Mouse (Mus musculus): ENCODE measurements around the gene Psmc4. TPM values are rescaled to one million over a fixed set of nuclear protein-coding genes. Genes with fewer than 3 reads are reported as not detected.

The Psmc4 gene
- total and polyA plus RNA-seq, 3 experiments = 211 to 272 (median 258) TPM

GRCm38 (mm10) chr7:28044524-28044923, 5.4 kb downstream of the Psmc4 start:
- peaks cover 7 to 12% of the 10 kb centered on the region in 2 experiments for H3K4me1 ChIP-seq (ENCODE audit: control insufficient read depth in 1 of 2, insufficient read depth in 2 of 2)
- in situ Hi-C loops (cut with MboI; ENCODE audit: low pct_ligation_motif_present, low pct_unique_long_range_greater_than_20kb, low sequenced_read_pairs) (no loop called here), dilution Hi-C loops (cut with MboI; ENCODE audit: extremely low pct_ligation_motif_present, extremely low pct_unique_long_range_greater_than_20kb, low sequenced_read_pairs) (no loop called here)
- H3K27ac ChIP-seq (ENCODE audit: insufficient read depth, low read depth) = no peak overlapping the region
- H3K36me3 ChIP-seq (replicated peaks in 1 of 2; ENCODE audit: control insufficient read depth in 1 of 2, insufficient read depth in 1 of 2, low read length in 1 of 2) = peaks cover 83 to 93% of the 10 kb centered on the region in 2 experiments
- no peak for DNase-seq (ENCODE audit: extremely low read depth)
- H3K4me3 ChIP-seq (replicated peaks in 1 of 3; ENCODE audit: low read depth in 2 of 3, low read length in 2 of 3, poor library complexity in 1 of 3) = no peak overlapping the region
- no peaks in the 10 kb centered on the region for H3K9me3 ChIP-seq (replicated peaks; ENCODE audit: low read length)
- peaks cover 23% of the 10 kb centered on the region for H3K79me2 ChIP-seq (replicated peaks; ENCODE audit: control insufficient read depth, extremely low read depth, insufficient read depth, poor library complexity, severe bottlenecking)
- no peak overlapping the region for H3K4me2 ChIP-seq (ENCODE audit: insufficient read depth, low read depth, poor library complexity, severe bottlenecking)
- TF ChIP-seq USF1 (IDR thresholded peaks at IDR 0.05; ENCODE audit: low read depth, low read length) (no peak), ELF1 (IDR thresholded peaks at IDR 0.05; ENCODE audit: low read depth, low read length) (no peak), ETS1 (conservative IDR thresholded peaks at IDR 0.05; ENCODE audit: low read depth, low read length) (no peak), SIN3A (IDR thresholded peaks at IDR 0.05; ENCODE audit: low read length) (no peak), NELFE (IDR thresholded peaks at IDR 0.05; ENCODE audit: low read depth, low read length) (no peak), SMC3 (IDR thresholded peaks at IDR 0.05; ENCODE audit: low read depth, low read length) (no peak), TBP (conservative IDR thresholded peaks at IDR 0.05; ENCODE audit: low read depth, low read length) (no peak), JUND (conservative IDR thresholded peaks at IDR 0.05; ENCODE audit: low read depth, low read length) (no peak), MYC (IDR thresholded peaks at IDR 0.05; ENCODE audit: low read depth, low read length) (no peak), UBTF (IDR thresholded peaks at IDR 0.05; ENCODE audit: low read depth, low read length) (no peak), MAFK (IDR thresholded peaks at IDR 0.05; ENCODE audit: insufficient replicate concordance, low read length) (no peak), RAD21 (IDR thresholded peaks at IDR 0.05; ENCODE audit: low read depth, low read length) (no peak), ZMIZ1 (IDR thresholded peaks at IDR 0.05; ENCODE audit: low read depth, low read length) (no peak)
- no peak overlapping the region for H3K9ac ChIP-seq (ENCODE audit: insufficient read depth, low read depth)
- H3K27me3 ChIP-seq (replicated peaks) = no peaks in the 10 kb centered on the region

DNA sequence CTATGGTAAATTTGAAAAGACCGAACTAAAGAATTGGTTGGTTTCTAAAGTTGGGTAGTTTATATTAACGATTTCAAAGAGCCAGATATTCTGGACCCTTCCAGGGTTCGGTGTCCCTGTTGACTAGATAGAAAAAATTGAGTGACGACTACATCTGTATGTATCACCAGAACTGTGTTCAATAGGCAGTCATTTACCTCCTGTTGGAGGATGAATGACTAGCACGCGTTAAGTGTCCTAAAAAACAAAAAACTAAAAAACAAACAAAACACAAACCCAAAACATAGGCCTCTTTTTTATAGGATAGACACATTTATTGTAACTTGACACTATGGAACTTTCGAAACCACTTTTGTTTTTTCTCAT, 35.5 kb downstream of the Psmc4 start:
- peaks cover 13 to 26% of the 10 kb centered on the region in 2 experiments for H3K36me3 ChIP-seq (replicated peaks in 1 of 2; ENCODE audit: control insufficient read depth in 1 of 2, insufficient read depth in 1 of 2, low read length in 1 of 2)
- TF ChIP-seq UBTF (IDR thresholded peaks at IDR 0.05; ENCODE audit: low read depth, low read length) = no peak
- no peak for TF ChIP-seq KAT2A (IDR thresholded peaks at IDR 0.05; ENCODE audit: insufficient replicate concordance, low read length)
- no peak for TF ChIP-seq JUN (IDR thresholded peaks at IDR 0.05; ENCODE audit: insufficient read depth, low read depth, low read length)
- TF ChIP-seq MXI1 (IDR thresholded peaks at IDR 0.05; ENCODE audit: low read depth, low read length) = no peak
- peak overlapping the region; percentile 81; the same call in 1 of the 2 replicates for H3K4me2 ChIP-seq (ENCODE audit: insufficient read depth, low read depth, poor library complexity, severe bottlenecking)
- no peak overlapping the region for H3K27ac ChIP-seq (ENCODE audit: insufficient read depth, low read depth)
- DNase-seq (ENCODE audit: extremely low read depth) = peak; percentile 17
- H3K4me1 ChIP-seq (ENCODE audit: control insufficient read depth in 1 of 2, insufficient read depth in 2 of 2) = peaks cover 2 to 8% of the 10 kb centered on the region in 2 experiments; a peak in 3 of 4 replicates
- H3K4me3 ChIP-seq (replicated peaks in 1 of 3; ENCODE audit: low read depth in 2 of 3, low read length in 2 of 3, poor library complexity in 1 of 3) = peak overlapping the region; percentile 70 to 88 (median 87)
- in situ Hi-C loops (cut with MboI; ENCODE audit: low pct_ligation_motif_present, low pct_unique_long_range_greater_than_20kb, low sequenced_read_pairs) (no loop called here), dilution Hi-C loops (cut with MboI; ENCODE audit: extremely low pct_ligation_motif_present, extremely low pct_unique_long_range_greater_than_20kb, low sequenced_read_pairs) (no loop called here)
- peak overlapping the region; percentile 63 for H3K9ac ChIP-seq (ENCODE audit: insufficient read depth, low read depth)
- H3K27me3 ChIP-seq (replicated peaks) = peaks cover 6% of the 10 kb centered on the region
- H3K9me3 ChIP-seq (replicated peaks; ENCODE audit: low read length) = peaks cover 3% of the 10 kb centered on the region
- peaks cover 36% of the 10 kb centered on the region for H3K79me2 ChIP-seq (replicated peaks; ENCODE audit: control insufficient read depth, extremely low read depth, insufficient read depth, poor library complexity, severe bottlenecking)
